Mouse (Mus musculus): ENCODE data around the gene 1700020L24Rik.

DNA sequence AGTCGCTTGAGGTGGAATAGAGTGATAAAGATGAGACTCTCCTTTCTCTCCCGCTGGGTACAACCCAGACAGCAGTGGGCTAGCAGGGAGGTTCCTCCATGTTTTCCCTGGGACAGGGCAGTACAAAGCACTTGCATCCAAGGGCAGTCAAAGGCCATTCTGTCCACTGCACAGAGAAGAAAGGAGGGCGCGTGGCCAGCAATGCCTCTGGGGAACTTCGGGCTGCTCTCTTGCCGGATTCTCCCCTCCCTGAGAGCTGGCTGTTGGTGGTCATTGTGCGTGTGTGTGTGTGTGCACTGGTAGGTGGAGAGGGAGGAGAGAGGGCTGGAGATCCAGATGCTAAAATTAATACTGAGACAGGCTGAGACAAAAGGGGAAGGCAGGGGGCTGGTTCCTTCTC, 3.8 kb downstream of the 1700020L24Rik start:
- no peak for TF ChIP-seq CTCF (IDR thresholded peaks at IDR 0.05)
- no peak for TF ChIP-seq EP300 (IDR thresholded peaks at IDR 0.05)

Measured in lung, postnatal 0 days (tissue).